Mouse (Mus musculus) mouse embryonic stem cell (cell line): ENCODE data around the gene Exosc8.

Source experiments
- in situ Hi-C, 2 experiments: fragments of 300-500 bp; cut with MboI; formaldehyde crosslinking; loops; 1 replicate in 1 of 2; 3 replicates in 1 of 2; pipeline ENCODE4 v1.14.3; 2019 to 2020; ENCODE audit warnings: low sequenced_read_pairs in 2 of 2, low pct_unique_long_range_greater_than_20kb in 1 of 2, mixed read lengths in 1 of 2; ENCODE audit not compliant: unreplicated experiment in 1 of 2

Gene Exosc8

DNA sequence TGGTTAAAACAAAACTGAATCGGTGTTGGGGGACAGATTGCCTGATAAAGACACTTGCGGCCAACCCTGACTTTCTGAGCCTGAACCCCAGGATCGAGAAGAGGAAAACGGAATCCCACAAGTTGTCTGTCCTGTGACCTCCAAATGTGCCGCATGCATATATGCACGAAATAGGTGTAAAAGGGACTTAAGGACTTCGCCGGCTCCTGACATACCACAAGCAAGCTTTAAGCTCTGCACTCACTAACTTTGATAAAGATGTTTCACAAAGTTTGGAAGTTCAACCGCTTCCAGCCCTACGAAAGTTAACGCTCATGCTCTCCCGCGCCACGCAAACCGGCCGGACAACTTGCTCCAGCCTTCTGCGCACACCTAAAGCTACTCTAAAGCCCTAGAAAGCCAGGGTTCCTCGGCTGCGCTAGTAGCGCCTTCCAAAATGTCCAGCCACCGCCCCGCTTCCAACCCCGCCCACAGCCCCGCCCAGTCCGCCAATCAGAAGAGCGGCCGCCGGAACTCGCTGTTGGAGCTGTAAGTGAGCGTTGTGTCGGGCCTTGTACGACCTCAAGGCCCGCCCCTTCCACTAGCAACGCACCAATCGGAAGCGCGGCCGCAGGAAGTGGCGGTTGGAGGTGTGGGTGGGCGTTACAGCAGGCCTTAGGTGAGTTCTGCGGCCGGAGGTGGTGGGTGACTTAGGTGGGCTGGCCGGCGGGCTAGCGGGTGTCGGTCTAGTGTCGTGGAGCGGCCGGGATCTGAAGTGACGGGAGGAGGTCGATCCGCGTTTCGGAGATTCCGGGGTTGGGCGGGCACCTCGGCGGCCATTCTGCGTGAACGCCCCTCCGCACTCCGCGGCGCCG is 42.8 kb downstream of the Exosc8 start, which contains the start of gene Supt20:
Gene Supt20, plus strand, starts transcription at position 606 of the 854 bp plus-strand sequence.
- in situ Hi-C loops: no loop called here

DNA sequence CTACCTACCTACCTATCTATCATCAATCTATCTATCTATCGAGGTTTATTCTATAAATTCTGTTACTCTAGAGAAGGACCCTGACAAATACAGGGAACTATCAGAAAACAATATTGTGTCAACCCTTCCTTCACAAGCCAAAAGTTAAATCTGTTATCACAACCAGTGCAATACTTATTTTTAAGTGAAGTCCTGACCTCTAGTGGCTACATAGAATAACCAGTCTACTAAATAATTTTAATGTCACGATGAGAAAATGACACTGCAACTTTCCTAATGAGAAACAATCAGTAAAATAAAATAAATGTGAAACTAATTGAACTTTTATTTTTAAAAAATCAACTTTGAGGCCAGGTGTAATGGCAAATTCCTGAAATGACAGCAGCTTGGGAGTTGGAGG is 46.1 kb downstream of the Exosc8 start:
- in situ Hi-C loops: no loop called here

DNA sequence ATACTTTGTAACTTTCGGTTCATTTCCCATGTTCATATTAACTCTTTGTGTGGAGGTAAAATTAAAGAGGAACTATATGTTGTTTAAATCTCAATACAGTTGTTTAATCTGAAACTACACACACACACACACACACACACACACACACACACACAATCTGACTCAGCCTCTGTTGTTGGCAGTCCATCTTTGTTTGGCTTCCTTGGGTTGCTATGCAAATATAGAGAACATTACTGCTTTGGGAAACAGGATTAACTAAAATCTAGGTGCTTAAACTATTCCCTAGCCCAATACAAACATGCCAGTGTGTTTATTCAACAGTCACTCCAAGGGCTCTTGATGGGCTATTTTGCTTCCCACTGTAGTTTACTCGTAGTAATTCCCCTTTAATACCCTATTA is 47.9 kb downstream of the Exosc8 start:
- in situ Hi-C loops: no loop called here

DNA sequence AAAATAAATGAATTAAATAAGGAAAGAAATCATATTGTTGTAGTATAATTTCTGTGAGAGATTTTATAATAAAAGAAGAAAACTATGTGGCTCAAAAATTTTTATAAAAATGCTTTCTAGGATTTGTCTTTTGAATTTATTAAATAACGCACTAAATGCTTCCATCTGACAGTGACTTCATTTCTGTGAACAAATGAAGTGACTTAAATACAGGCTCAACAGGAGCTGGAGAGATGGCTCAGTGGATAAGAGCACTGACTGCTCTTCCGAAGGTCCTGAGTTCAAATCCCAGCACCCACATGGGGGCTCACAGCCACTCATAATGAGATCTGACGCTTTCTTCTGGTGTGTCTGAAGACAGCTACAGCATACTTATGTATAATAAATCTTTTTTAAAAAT is 50.0 kb downstream of the Exosc8 start:
- in situ Hi-C loops: no loop called here

DNA sequence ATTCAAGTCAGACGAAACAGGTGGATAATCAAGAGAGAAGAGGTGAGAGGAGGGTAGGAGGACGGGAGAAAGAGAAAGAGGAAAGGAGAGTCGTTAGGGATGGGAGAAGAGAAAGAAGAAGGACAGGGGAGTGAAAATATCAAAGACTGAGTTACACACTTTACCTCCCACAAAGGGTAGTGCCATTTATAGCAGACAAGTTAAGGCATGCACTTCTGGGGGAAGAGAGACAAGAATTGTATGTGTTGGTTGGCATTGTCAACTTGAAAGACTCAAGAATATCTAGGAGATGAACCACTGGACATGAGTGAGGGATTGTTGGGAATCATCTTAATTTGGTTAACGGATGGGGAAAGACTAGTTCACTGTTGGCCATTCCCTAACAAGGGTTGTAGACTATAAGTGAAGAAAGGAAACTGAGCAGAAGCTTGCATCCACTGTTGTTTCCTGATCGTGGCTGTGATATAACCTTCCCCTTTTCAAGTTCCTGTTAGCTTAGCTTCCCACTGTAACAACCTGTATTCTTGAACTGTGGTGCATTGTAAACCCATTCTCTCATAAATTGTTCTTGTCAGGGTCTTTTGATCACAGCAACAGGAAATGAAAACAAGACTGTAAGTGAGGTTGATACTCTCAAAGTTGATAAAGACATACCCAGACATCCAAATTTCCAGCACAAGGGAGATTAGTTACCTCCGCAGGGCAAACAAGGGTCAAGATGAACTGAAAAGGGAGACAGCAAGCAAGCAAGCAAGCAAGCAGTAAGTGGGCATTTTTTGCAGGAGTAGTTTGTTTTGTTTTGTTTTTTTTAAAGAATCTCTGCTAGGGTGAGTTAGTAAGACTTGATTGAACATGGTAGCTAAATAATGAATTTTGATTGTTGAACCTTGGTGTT is 53.6 kb downstream of the Exosc8 start:
- in situ Hi-C loops: no loop called here
